Mouse (Mus musculus) layer of hippocampus, postnatal 14 days (tissue): ENCODE data around the gene Pabpc4. TPM values are rescaled to one million over a fixed set of nuclear protein-coding genes. Genes with fewer than 3 reads are reported as not detected.
"Not testable (repeated sequence)": the region's sequence is repeated elsewhere in the genome, so short reads cannot be mapped to it uniquely, and the experiment has no call there.

Source experiments
- DNase-seq, 2 experiments: peaks; one replicate each; pipeline ENCODE4 v3.0.0; 2021 to 2022; ENCODE audit warnings: low spot score in 2 of 2, mixed read lengths in 1 of 2
- total RNA-seq, 2 experiments: library from RNA; stranded (reverse); gene quantifications; 2 replicates each; pipeline ENCODE4 v1.2.3; 2021

Gene Pabpc4
- total RNA-seq, 2 experiments from 2014 or later: 39.4 to 45.7 TPM

DNA sequence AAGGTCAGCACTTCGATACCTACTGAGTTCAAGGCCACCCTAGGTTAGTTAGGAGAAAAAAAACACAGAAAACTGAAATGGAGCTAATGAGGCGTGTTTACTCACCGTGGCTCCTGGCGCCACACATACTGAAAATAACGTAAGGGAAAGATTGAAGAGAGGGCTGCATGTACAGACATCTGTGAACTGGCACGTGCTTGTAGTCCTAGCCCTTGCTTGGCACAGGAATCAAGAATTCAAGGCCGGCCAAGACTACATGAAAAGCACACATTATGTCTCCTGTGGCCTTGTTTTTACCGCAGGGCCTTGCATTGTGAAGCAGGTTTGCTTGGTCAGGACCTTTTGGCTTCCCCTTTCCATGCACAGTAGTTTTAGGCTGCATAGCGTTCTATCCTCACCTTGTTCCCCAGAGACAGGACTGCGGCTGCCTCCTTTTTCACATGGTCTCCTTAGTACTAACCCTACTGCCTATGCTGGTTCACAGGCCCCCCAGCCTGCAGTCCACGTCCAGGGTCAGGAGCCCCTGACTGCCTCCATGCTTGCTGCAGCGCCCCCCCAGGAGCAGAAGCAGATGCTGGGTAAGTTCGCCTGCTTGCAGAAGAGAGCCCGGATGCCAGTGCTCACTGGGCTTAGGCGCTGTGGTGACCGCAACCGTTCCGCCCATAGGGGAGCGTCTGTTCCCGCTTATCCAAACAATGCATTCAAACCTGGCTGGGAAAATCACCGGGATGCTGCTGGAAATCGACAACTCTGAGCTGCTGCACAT, 35.2 kb downstream of the Pabpc4 start:
- DNase-seq: no peak

DNA sequence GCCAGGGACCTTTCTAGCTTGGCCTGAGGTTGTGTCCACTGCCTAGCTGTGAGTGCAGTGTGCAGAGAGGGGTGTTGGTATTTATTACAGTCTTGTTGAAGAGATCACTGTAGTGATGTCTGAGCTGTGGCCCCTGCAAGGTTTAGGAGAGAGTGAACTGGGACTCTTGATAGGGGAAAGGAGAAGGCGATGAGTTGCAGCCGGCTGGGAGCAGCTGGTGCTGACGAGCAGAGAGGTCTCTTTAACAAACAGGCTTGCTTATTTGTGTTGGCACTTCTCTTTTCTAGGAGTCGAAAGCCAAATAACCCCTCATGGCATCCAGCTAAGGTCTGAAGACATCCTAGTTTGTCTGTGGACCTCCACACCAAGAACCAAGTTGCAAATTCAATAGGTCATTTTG, 36.1 kb downstream of the Pabpc4 start:
- no peak for DNase-seq

DNA sequence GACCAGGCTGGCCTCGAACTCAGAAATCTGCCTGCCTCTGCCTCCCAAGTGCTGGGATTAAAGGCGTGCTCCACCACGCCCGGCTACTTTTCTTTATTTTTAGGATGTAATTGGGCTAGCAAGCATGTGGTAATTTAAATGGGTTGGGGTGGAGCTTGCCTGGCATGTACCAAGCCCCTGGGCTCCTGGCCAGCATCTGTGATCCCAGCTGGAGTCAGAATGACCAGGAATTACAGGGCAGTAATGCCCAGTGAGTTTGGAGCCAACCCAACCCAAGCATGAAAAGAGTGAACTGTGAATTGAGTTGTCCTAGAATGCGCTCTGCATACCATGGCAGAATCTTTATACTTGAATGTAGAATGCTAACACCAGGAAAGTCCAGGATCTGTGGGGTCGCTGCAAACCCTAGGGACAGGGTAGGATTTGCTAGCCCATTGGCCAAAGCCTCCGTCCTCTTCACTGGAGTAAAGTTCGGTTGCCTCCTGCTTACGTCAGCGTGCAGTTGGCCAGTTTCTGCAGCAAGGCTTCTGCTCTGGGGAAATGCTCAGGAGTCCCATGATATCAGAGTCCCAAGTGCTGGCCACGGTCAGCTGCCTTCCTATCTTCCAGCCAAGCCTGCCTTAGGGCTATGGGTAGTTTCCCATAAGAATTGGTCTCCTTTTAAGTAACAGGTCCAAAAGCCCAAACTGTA, 37.0 kb downstream of the Pabpc4 start:
- no peak for DNase-seq

DNA sequence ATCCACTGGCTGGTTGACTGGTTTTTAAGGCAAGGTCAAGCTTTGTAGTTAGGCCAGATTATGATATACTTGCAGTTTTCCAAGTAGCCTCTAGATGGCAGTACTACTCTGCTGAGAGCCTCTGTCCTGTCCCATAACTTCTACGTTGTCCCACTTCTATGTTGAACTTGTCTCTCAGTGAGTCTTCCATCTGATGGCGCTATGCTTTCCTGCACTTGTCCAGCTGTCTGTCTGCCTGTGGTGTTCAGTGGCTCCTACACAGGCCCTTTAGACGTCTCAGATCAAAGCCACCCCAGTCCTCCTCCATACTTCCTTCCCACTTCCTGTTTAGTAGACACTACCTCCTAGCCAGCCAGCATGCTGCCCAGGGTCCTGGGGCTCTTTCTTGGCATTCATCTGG, 43.6 kb downstream of the Pabpc4 start:
- DNase-seq: peak; percentile 18 to 52

DNA sequence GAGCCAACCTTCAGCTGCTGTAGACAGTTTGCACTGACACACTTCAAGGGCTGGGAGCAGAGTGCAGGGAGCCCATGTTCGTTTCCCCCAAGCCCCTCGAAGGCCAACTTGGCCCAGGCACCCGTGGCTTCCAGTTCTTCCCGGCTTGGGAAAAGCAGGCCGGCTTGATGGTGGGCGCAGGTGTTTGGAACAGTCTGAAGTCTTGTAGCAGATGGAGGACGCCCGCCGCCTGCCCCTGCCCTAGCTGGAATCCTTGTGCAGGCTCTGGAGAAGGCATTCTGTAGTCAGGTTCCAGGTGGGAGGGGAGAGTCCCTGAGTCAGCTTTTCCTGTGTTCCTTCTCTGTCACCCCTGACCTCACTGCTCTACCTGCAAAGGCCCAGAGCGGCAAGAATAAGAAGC, 44.8 kb downstream of the Pabpc4 start:
- DNase-seq: peak in 1 of 2 experiments; percentile 39

DNA sequence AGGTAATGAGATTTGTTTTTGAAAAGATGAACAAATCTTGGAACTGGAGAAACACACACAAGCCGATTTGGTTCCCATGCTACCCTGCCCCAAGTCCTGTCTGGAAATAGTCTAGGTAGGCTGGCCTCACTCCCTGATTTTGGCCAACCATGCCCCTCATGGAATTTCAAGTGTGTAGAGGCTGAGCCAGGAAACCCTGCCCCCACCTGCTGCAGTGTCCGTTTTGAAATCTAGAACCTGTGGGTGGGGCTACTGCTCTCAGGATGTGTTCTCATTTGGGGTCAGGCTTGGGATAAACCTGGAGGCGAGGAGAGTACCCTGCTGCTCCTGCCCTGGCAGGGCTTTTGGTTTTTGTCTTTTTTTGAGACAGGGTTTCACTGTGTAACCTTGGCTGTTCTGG, 46.1 kb downstream of the Pabpc4 start:
- no peak for DNase-seq

DNA sequence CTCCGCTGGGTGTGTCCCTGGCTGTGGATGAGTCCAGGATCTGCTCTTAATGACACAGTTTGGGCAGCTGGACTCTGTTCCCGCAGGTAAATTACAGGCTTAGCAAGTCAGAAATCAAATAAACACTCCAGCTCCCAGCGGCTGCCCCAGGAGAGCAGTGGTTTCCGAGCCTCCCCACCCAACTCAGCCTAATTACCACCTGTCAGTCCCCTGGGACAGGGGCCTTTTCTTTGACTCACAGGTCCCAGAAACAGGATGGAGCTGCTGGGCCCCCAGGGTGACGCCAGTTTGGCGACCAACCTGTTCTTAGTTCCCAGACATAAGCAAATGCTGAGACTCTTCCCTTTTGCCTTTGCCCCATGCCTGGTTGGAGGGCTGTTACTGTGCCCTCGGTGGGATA, 49.7 kb downstream of the Pabpc4 start:
- no peak for DNase-seq

DNA sequence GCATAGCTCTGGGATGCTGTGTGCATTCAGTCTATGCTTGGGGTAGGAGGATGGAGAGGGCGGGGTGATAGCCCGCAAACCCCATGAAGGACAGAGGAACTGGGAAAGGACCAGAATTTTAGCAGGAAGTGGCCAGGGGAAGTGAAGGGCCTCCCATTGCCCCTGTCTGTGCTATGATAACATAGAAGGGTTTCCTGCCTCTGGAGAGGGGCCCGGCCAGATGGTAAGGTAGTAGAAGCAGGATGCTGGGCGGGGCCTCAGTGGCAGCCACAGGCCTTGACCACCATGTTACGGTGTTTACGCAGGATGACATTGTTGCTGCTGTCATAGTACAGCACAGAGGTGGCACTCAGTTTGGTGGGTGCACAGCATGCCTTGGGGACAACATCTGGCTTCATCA, 50.9 kb downstream of the Pabpc4 start:
- DNase-seq: no peak

DNA sequence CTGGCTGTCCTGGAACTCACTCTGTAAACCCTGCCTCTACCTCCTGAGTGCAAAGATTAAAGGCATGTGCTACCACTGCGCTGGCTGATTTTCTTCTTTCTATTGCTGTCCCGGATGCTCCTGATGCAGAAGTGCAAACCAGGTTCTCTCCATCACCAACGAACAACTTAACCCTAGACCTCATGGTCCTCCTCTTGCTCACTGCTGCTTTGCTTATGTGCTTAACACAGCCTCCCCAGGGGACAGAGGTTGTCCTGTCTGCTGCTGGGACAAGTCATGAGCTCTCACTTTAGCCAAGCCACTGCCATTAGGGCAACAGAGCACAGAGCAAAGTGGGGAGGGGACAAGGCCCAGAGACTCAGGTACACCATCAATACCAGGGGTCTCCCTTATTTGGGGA, 52.3 kb downstream of the Pabpc4 start:
- no peak for DNase-seq

DNA sequence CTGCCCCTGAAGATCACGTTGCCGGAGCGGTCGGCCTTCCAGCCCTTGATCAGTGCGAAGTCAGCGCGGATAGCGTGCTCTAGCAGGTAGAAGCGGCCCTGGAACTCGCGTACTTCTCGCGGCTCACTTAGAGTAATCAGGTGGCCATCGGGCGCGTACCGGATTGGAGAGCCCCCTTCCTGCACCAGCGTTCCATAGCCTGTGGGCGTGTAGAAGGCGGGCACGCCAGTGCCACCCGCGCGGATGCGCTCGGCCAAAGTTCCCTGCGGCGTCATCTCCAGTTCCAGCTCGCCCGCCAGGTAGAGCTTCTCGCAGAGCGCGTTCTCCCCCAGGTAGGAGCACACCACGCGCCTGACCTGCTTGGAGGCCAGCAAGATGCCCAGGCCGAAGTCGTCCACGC, 60.8 kb downstream of the Pabpc4 start:
- DNase-seq: not testable (repeated sequence)

DNA sequence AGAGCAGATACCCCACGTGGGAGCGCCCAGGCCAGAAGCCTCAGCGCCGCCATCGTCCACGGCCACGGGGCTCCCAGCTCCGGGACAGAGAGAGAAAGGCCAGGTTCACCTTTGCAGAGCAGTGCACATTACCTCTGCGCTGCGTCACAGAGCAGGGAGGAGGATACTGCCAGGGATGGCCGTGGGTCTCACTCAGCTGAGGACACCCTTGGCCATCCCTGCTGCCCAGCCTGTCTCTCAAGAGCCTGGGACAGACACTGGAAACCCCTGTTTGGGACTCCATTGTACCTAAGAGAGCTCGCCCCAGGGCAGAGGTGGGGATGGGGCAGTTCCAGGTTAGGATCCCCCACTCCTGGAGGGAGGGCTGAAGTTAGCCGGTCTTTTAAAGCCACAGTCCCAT, 61.4 kb downstream of the Pabpc4 start, which contains the start of gene Oxct2a:
Oxct2a (minus strand) TSS at position 101 of the 400 bp plus-strand sequence.
- DNase-seq: no peak

DNA sequence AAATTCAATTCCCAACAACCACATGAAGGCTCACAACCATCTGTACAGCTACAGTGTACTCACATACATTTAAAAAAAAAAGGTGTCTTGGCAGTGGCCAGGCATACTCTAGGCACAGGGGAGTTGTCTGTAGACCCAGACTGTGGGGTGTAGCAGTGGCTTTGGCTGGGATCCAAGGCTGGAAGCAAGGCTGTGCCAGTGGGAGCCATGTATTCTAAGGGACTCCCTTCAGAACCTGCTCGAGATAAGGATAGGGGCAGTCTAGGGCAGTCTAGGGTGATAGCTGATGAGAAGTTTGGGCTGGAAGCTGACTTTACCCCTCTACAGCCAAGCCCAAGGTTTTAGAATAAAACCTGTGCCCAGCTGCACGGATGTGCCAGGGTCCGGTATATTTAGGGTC, 63.9 kb downstream of the Pabpc4 start:
- DNase-seq: no peak

DNA sequence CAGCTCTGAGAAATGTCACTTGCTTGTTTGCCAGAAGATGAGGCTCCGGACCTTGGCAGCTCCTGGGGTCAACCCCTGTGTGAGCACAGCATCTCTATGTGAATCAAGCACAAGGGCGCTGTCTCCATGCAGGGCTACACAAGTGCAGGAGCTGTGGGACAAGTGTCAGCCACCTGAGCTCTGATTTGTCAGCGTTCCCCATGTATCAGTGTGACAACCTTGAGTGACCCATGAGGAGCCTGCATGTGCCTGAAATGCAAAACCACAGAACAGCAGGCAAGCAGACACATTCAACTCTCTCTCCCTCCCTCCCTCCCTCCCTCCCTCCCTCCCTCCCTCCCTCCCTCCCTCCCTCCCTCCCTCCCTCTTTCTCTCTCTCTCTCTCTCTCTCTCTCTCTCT, 65.5 kb downstream of the Pabpc4 start:
- no peak for DNase-seq

DNA sequence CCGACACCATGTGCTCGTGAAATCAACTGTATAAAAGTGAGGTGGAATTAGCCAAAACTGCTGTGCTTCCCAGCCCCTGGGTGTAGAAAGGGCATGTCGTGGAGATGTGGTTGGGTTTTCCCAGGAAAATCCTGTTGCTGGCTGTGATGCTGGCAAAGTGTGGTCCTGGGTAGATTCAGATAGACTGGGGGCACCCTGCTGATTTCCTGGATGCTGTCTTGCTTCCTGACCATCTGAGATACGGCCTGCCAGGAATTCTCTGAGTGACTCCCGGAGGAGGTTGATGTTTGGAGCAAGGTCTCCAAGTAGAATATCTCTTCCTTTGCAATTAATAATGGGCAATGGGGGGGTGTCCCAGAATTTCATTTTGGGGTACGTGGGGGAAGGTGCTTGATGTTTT, 66.8 kb downstream of the Pabpc4 start:
- no peak for DNase-seq

DNA sequence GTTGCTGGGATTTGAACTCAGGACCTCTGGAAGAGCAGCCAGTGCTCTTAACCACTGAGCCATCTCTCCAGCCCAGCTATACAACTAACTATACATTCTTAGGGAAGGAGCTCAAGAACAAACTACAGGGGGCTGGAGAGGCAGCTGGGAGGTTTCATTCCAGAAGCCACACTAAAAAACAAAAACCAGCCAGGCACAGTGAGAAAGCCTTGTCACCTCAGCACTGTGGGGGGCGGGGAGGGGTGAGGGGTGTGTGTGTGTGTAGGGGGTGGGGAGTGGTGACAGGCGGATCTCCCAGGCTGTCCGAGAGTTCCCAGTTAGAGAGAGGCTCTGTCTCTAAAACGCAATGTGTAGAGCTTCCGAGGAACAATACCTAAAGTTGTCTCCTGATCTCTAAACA, 69.2 kb downstream of the Pabpc4 start:
- no peak for DNase-seq

DNA sequence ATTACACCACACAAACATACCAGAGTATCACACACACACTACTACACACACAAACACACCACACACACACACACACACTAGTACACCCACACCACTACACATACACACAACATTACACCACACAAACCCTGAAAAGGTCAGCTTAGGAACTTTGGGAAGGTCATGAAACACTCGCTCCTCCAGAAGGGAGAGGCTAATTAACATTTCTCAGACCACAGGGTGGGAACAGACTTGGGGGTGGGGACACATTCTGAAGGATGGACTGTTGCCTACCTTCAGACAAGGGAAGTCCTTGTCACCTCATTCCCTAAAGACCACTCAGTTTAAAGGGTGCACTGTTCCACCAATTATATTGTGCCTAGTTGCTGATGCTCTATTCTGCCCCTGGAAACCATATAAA, 69.8 kb downstream of the Pabpc4 start:
- not testable (repeated sequence) for DNase-seq

DNA sequence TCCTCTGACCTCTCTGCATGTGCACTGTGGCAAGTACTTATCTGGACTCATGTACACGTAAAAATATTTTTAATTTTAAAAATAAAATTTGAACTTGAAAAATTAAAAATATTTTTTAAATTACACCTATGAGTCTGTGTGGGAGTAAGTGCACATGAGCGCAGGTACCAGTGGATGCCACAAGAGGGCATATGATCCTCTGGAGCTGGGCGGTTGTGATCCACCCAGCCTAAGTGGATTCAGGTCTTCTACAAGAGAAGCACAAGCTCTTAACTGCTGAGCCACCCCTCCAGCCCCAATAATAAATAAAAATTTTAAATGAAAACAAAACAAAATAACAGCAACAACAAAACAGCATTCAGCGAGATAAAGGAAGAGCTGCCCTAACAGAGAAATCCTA, 71.0 kb downstream of the Pabpc4 start:
- no peak for DNase-seq

DNA sequence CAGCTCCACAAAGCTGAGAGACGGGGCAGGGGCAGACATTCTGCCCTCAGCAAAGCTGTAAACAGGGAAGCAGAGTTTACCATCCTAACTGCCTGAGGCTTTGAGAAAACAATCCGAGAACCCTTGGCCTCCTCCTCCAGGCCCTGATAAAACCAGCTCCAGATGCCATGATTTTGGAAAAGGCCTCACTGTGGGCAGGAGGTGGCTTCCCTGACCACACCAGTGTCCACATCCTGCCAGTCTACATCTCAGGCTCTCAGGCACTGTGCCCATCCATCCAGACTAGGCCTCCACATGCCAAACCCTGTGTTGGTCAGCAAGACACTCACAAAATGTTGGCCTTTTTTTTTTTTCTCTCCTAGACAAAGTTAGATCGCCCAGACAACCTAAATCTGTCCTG, 72.0 kb downstream of the Pabpc4 start:
- DNase-seq: no peak

DNA sequence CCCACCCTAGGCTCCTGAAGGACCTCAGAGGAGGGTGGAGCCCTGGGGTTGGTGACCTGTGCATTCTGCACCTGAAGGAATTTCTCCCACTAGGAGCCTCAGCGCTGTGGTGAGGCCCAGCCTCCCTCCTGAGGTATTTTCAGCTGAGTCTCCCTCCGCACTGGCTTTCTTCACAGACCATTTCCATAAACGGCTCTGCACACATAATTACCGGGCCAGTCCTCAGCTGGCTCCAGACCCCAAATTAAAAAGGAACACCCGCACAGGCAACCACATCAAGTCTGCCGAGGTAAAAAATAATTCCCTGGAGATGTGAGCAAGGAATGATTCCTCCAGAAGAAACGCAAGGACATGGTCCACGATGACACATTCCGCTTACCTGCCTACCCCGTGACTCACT, 73.1 kb downstream of the Pabpc4 start:
- DNase-seq: not testable (repeated sequence)

DNA sequence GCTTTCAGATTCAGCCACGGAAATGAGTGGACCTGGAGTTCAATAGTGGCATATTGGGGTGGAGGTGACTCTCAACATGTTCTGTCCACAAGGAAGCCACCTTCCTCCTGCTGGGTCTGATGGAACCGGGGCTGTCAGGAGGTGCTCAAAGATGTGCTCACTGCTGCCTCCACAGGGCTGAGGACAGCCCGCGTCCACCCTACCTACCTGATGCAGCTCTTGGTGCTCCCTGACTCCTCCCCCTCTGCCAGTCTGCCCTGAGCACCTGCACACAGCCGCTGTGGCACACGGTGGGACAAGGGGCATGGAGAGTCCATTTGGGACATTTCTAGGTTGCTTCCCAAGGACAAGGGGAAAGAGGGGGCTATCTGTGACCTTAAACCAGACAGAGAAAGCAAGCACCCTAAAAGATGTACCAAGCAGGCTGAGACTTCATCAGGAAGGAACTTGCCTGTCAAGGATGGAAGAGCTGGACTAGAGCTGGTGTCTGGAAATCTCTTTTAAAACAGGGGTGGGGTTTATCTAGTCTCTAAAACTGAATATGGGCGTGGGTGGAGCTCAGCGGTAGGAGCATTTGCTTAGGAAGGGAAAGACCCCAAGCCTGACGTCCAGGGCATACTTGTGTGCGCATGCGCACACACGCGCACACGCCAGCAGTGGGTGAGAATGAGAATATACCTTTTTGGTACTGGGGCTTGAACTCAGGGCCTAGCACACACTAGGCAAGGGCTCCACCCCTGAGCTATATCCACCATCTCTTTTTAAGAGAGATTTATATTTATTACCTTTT, 73.8 kb downstream of the Pabpc4 start:
- no peak for DNase-seq

DNA sequence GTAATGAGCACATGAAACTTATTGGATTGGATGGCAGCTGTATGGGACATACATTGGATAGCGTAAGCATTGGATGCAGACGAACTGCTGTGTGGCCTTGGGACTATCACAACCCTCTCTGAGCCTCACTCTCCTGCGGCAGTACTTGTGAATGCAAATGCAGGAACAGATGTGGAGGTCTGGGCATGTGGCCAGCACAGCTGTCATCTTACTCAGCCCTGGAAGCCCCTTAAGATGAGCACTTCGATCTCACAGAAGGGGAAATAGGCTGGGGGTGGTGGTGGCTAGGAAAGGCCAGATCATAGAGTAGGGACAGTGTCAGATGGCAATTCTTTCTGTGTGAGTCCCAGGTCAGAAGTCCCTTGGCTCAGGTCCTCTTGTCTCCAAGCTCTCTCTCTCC, 75.5 kb downstream of the Pabpc4 start:
- DNase-seq: no peak

DNA sequence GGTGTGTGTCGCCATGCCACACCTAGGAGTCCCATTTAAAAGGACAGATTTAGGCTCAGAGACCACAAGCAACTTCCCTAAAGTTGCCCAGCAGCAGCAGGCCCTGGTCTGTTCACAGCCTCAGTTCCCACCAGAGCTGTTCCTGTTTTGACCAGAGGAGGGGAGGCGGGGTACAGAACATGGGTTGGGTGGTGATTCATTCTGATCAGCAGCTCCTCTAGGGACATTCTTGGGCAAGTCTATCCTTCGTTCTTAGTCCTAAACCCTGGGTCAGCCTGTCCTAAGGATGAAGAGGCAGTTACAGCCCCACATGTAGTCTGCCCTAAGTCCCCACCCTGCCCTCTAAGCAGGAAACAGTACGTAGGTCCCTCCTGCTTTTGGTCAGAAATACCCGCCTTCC, 78.1 kb downstream of the Pabpc4 start:
- DNase-seq: no peak
